Mouse (Mus musculus) kidney, postnatal 4 days (tissue): ENCODE measurements around the gene Cdc42ep4.

Experiments used
- DNase-seq, 2 experiments: peaks; one replicate each; pipeline ENCODE4 v3.0.0; 2021; ENCODE audit warnings: mixed read lengths in 2 of 2

Gene Cdc42ep4

DNA sequence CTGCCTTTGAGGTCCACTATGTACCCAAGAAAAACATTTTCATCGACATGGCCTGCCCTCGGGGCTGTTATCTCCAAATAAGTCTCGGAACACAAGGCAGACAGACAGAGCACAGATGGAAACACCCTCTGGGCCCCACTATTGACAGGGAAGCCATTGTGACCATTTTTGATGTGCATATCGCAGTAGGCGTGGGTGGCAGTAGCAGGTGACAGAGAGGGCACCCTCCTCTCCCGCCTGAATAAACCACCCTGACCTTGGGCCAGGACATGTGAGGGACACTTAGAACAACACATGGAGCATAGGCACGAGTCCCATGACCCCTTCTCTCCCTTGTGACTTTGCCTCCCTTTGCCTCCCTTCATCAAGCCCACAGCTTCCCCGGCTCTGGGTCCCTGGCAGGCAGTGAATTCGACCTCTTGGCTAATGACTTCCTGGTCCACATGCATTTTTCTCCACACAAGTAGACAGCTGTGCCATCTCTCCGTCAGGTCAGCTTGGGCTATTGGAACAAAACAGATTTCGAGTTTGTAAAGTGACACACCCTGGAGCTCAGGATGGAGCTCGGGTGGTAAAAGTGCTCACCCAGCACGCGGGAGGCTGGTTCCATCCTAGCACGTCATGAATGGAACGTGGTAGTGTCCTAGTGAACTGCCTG lies 33.8 kb downstream of the Cdc42ep4 start:
- DNase-seq = no peak

DNA sequence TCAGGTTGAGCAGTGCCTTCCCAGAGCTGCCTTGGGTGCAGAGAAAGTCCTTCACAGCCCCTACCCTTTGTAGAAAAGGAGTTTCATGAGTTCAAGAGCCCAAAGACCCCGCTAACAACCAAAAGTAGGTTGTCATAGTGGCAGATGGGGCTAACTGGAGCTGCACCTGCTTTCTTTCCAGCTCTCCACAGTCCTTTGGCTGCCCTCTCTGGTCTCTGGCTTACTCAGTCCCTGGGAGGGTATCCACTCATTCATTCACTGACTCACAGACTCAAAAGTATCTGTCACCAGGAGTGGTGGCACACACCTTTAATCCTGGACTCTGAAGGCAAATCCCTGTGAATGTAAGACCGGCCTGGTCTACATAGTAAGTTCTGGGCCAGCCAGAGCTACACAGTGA lies 35.5 kb downstream of the Cdc42ep4 start:
- DNase-seq = no peak

GRCm38 (mm10) chr11:113715078-113715674 lies 36.5 kb downstream of the Cdc42ep4 start:
- no peak for DNase-seq

- DNase-seq = no peak
Measured at GRCm38 (mm10) chr11:113711061-113711460, 40.6 kb downstream of the Cdc42ep4 start.

DNA sequence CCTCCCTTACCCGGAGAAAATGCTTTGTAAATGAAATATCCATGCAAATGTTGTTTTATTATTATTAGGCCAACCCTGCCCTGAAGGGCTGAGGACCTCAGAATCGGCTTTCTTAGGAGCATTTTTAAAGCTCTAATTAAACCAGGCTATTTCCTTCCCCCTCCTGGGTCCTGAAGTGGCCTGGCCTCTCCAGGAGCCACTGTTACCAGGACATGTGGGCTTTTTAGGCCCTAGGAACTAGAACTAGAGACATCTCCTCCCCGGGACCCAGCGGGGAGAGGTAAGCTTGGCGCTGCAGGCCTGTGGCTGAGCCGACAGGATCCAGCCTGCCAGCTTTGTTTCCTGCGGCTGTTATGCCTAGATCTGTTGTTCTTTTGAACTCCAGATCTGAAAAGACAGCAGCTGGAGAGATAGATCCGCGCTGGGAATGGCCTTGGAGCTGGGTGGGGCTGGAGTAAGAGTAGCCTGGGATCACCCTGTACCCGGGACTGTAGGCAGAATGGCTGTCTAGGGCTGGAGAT lies 41.4 kb downstream of the Cdc42ep4 start:
- DNase-seq = peak; percentile 38 to 59

- DNase-seq = peak in 1 of 2 experiments; percentile 51
Measured at GRCm38 (mm10) chr11:113709731-113710256, 41.9 kb downstream of the Cdc42ep4 start, which contains the start of gene Cpsf4l. Gene Cpsf4l (minus strand): TSS chr11:113710017.

- DNase-seq = no peak
Measured at GRCm38 (mm10) chr11:113709272-113709671, 42.4 kb downstream of the Cdc42ep4 start.

GRCm38 (mm10) chr11:113708629-113709213 lies 43.0 kb downstream of the Cdc42ep4 start:
- no peak for DNase-seq

DNA sequence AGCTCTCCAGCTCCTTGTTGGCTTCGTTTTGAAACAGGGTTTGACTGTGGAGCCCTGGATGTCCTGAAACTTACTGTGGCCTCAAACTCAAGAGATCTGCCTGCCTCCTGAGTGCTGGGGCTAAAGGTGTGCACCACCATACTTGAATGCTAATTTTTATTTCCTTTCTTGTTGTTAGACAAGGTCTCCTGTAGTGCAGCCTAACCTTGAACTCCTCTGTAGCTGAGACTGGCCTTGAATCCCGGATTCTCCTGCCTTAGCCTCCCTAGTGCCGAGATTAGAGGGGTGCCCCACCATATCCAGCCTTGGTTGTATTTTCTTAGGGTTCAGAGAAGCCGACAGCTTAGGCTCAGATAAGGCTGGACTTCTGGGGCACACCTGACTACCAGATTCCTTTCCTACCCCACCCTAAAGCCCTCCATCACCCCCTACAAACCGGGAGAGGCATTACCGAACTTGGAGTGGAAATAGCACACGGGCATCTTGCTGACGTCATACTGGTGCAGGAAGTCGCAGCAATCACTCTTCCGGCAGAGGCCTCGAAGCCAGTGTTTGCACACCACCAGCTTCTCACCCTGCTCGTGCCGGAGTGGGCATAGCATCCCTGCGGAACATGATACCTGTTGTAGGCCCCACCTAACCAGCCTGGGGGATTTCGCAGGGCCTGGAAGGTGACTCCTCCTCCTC lies 45.6 kb downstream of the Cdc42ep4 start:
- DNase-seq = no peak

GRCm38 (mm10) chr11:113703758-113704157 lies 47.9 kb downstream of the Cdc42ep4 start:
- peak; percentile 83 to 86 for DNase-seq

DNA sequence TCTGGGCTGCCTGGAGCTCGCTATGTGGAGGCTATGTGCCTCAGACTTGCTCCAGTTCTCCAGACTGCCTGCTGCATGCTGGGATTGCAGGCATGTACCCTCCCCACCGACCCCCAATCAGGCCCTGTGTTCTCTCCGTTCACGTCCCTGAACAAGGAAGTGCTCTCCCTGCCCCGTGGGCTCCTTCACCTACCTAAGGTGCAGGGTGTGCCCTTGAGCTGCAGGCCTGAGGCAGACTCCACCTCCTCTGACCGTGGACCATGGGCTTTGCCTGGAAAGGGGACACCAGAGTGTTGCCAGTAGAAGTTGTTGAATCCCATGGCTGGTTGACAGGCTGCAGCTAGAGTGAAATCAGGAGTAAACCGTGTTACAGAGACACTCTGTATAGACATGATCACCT lies 52.0 kb downstream of the Cdc42ep4 start:
- no peak for DNase-seq

GRCm38 (mm10) chr11:113698013-113698545 lies 53.6 kb downstream of the Cdc42ep4 start:
- DNase-seq = peak; percentile 63 to 80

GRCm38 (mm10) chr11:113697571-113697970 lies 54.1 kb downstream of the Cdc42ep4 start:
- no peak for DNase-seq

DNA sequence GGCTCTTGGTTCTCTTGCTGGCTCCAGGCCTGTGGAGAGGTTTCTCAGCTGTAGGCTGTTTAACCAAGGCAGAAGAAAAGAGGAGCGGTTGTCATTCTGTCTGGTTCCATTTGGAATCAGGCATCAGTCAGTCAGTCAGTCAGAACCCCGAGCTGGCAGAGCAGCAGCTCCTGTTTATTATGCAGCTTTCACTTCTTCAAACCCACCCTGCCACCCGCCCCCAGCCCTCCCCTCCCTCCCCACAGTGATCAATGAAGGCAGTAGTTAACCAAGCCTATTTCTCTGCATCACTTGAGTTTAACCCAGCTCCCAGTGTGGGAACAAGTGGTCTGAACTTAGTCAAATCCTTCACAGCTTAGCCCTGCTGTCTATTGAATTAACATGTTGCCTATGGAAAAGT lies 59.8 kb downstream of the Cdc42ep4 start:
- no peak for DNase-seq

- DNase-seq = peak; percentile 38 to 59
Measured at GRCm38 (mm10) chr11:113691318-113691717, 60.4 kb downstream of the Cdc42ep4 start.

- DNase-seq = no peak
Measured at GRCm38 (mm10) chr11:113690506-113690905, 61.2 kb downstream of the Cdc42ep4 start.

GRCm38 (mm10) chr11:113687031-113687430 lies 64.7 kb downstream of the Cdc42ep4 start:
- DNase-seq = peak; percentile 38 to 56

DNA sequence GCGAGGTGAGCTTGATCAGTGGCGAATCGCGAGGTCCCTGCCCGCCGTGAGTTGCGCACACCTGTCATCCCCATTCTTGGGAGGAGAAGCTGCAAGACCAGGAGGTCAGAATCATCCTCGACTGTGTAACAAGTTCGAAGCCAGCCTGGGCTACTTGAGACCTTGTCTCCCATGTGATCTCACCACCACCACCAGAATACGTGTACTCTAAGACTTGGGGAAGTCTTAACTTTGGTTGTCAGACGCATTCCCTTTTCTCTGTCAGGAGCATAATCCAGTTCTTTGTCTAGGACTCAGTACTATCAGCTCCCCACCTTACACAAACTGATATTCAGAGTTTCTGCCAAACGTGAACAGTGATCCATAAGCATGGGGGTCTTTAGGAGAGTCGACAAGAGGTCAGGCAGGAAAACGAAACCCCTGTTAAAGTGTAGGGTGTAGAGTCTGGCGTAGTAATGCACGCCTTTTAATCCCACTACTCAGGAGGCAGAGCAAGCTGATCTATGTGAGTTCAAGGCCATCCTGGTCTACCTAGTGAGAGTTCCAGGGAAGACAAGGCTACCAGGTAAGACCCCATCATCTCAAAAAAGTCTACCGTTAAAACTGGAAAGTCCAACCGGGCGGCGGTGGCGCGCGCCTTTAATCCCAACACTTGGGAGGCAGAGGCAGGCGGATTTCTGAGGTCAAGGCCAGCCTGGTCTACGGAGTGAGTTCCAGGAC lies 66.8 kb downstream of the Cdc42ep4 start:
- DNase-seq = no peak

- peak; percentile 96 to 97 for DNase-seq
Measured at GRCm38 (mm10) chr11:113683957-113684706, 67.5 kb downstream of the Cdc42ep4 start, which contains the start of the genes Fam104a and D11Wsu47e. Gene Fam104a (minus strand): TSS chr11:113684155. Gene D11Wsu47e (plus strand): TSS chr11:113684412.

GRCm38 (mm10) chr11:113683627-113683956 lies 68.1 kb downstream of the Cdc42ep4 start:
- DNase-seq = no peak
